Mouse (Mus musculus): Measurements from ENCODE around the gene Ciz1.

Ciz1 gene

DNA sequence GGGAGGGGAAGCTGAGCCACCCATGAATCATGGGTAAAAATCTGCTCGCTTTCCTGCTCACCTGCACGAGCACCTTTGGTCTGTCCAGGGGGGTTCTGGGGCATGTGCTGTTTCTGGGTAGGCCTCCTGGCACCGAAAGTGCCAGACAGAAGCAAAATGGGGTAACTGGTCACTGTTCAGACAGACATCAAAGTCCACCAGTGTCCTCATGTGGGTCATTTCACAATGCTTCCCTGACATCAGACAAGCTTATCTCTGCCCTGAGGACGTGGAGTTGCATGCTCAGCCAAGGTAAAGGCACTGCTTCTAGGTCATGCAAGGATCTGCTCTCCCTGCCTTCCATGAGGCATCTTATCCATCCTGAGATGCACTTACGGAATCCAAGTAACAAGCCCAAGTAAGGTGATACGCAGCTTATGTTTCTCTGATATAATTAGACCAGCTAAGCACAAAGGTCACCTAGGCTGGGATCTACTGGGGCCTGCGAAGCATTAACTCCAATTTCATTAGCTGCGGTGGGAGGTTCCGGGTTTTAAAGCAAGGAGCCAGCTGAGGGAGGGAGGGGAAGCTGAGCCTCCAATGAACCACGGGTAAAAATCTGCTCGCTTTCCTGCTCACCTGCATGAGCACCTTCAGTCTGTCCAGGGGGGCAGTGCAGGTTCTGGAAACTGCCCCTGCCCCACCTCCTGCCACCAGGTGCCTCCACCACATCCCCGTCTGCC, 66.5 kb downstream of the Ciz1 start:
- no peak for DNase-seq (ENCODE audit: low spot score)

DNA sequence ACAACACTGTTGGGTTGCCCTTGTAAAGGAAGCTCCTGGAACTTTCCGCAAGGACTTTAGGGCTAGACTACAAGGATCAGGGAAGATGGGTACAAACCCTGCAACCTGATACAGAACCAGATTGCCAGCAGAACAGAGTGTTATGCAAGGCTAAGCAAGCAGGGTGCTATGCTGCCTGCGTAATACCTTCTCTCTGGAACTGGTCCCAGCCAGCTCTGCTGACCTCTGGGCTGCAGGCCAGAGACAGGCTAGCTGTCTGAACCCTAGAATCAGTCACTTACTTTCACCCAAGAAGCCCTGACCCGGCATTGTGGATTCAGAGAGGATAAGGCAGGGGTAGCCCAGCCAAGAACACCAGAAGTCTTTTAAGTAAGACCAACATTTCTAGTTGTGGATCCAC, 67.2 kb downstream of the Ciz1 start:
- DNase-seq (ENCODE audit: low spot score), result peak; percentile 56

DNA sequence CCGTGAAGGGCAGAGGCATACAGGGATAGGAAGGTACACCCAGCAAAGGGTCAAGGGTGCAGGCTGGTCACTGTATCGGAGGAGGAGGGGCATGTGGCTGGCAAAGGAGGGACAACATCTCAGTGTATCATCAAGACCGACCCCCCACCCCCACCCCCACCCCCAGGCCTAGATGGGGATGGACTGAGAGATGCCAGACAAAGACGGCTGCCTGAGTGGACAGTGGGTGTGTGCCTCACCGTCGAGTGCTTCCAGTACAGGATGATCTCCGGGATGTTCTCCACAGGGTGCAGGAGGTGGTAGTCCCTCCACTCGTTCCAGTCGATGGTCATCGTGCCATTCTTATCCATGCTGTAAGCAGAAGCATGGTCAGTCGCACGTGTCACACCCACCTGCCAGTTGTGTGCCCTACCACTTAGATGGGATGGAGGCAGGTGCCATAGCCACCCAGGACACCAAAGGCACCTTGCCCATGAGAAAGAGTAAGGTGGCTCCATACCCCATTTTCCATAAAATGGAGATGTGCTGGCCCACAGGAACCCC, 68.0 kb downstream of the Ciz1 start:
- DNase-seq (ENCODE audit: low spot score), result no peak

DNA sequence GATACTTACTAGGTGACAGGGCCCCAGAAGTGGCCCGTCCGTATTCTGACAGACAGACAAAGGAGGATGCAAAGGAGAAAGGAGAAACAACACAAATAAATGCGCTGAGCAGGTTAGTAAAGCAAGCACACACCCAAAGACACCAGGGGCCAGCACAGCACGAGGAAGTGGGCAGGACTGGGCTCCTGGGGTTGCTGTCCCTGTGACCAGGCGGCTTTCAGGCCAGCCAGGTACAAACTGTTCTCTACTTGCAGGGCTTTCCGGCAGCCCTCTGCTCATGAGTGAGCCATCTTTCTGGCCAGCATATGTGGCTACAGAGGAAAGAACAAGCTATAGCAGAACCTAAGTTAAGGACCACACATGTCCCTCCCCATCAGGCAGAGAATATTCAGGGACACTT, 68.5 kb downstream of the Ciz1 start:
- no peak for DNase-seq (ENCODE audit: low spot score)

DNA sequence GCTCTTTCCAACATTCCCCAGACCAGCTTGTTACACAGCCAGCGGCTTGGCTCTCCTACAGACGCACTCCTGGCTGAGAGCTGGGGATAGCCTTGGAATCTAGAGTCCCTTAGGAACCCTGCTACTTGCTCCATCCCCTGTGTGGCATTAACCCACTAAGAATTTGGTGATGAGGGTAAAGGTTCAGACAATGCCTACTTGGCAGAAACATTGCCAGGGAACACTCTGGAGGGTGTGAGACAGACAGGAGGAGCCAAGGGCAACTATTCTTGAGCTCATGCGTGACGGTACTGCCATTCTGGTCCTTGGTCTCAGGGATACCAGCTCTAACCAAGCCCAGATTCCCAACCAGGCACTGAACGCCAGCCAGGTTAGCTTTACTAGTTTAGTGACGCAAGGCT, 69.7 kb downstream of the Ciz1 start:
- no peak for DNase-seq (ENCODE audit: low spot score)

DNA sequence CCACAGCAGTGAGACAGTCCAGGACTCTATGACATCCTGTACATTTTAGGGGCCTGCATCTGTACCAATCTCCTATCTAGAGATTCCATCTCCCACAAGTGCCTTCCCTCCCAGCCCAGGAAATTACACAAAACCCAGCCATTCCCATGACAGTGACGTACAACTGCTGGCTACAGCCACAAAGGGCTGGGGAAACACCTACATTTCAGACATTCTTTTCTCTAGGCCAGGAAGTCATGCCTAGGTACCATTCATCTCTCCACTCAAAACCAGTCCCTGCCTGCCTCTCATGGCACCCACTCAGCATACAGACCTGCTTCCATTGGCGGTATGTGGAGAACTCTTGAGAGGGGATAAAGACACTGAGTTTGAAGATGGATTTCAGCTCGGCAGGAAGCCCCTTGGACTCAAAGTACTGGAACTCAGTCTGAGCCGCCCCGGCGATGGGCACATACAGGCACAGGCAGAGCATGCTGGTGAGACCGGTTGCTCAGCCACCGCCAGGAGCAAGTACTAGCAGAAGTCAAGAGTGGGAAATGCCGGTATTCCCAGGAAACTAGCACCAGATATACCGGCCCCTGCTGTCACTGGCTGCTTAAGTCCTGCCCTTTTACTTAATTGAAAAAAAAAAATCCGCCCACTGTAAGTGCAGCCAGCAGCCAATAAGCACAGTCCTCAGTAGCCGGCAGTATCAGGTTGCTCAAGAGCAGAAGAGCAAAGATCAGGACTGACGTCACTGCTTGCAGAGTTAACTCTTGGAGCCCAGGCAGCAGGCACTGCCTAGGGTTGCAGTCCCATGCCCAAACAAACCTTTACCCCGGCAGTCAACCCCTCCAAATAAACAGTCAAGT, 71.6 kb downstream of the Ciz1 start:
- peak; percentile 48 for DNase-seq (ENCODE audit: low spot score)

DNA sequence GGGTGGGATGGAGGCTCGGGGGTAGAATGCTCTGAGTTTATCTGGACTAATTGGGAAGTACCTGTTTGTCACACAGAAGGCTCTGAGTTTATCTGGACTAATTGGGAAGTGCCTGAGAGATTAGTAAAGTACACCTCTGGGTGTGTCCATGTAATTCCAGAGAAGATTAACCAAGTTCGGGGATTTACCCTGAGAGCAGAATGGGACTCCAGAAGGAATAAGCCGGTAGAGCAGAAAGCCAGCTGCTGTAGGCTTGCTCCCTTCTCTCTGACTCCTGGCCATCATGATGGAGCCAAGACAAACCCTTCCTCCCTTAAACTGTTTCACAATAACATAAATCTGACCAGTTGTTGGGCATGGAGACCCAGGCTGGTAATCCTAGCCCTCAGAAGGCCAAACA, 72.7 kb downstream of the Ciz1 start:
- DNase-seq (ENCODE audit: low spot score), result no peak

DNA sequence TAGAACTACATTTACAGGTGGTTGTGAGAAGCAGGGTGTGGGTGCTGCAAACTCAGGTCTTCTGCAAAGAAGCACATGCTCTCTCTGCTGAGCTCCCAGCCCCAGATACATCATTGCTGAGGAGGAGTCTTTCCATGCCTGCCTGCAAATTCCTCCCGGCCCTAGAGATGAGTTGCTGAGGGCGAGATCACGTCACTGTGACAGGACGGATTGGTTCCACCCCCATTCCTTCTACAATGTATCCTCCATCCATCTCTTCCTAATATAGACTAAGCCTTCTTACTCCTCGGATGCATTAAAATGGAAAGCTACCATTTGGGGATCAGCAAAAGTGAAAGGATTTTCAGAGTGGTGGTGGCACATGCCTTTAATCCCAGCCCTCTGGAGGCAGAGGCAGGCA, 73.4 kb downstream of the Ciz1 start:
- DNase-seq (ENCODE audit: low spot score), result no peak

DNA sequence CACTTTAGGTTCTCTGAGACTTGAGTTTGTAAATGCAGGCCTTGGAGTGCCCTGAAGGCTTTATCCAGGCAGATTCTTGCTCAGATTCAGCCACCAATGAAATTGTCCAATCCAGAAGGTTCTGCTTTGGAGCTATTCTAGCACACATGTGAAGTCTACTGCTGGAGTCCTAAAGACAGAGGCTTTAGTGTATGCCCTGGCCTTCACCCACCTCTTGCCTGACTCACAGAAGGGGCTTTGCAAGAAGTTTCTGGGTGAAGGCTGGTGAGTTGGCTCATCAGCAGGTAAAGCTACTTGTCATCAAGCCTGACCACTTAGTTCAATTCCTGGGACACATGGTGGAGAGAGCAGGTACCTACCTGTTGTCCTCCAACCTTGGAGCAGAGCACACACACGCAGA, 74.0 kb downstream of the Ciz1 start:
- DNase-seq (ENCODE audit: low spot score), result no peak

DNA sequence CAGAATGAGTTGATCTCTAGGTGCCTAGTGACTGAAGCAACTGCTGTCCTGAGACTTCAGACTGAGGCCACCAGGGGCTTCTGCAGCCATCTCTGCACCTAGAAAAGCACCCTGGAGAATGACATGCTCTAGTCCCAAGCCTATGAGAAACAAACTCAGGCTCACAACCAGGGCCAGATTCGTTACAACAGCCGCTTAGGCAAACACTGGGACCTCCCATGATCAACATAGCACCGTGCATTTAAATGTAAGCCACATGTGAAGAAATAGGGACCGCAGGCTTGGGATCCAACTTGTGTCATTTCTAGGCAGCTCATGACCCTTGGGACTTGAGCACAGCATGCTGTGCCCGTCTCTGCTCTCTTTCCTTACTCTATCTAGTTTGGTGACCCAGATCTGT, 75.6 kb downstream of the Ciz1 start:
- no peak for DNase-seq (ENCODE audit: low spot score)

DNA sequence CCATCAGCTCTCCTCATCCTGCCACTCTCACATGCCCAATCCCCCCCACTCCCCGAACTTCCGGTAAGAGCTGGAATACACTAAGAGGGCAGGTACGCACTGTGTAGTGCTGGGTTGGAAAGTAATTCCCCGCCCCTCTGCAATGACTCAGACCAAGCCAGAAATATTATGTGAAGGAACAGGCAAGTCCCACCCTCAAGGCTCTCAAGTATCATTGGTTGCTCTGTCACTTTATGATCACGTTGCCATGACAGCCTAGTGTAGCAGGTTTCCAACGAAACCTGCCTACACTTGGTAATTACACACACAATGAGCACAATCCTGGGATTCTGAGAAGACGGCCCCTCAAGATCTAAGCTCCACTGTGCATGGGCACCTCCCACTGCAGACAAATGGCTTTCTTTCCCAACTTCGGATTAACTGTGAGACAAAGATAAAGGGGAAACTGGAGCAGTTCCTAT, 76.2 kb downstream of the Ciz1 start:
- DNase-seq (ENCODE audit: low spot score), result no peak

DNA sequence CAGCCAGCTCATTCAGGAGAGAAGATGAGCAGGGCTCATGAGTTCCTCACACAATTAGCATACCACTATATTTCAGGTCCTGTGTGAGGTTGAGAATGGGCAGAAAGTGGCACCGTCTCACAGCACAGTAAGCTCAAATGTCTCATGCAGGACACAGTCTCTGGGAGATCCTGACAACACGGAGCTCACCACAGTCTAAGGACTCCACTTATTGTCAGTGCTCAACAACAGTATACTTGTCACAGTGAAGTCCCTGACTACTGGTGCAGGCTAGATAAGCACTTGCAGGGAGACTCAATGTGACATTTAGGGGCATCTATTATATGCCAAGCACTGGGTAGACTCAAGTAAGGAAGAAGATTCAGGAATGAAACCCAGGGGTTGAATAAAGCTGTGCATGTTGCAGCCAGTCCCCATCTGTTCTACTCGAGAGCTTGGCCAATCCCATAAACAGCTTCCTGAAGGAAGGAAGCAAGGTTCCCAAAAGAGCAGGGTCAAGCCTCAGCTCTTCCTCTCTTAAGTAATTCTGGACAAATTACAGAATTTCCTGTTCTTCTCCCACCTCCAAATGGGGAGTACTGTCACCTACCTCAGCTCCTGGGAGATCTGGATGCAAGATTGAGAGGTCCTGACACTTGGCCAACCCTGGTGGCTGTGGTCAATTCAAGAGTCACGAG, 77.2 kb downstream of the Ciz1 start:
- no peak for DNase-seq (ENCODE audit: low spot score)

Measured in ovary, postnatal 36 days (tissue).